Mouse (Mus musculus): ENCODE measurements around the gene Gm7879. TPM values are rescaled to one million over a fixed set of nuclear protein-coding genes. Genes with fewer than 3 reads are reported as not detected.
"Not testable (repeated sequence)": the region's sequence is repeated elsewhere in the genome, so short reads cannot be mapped to it uniquely, and the experiment has no call there.

Gm7879 gene
- not detected in 2 replicates for polyA plus RNA-seq (2015; fragmentation: Nextera tagmentation; extraction: Ambion mirVana)

DNA sequence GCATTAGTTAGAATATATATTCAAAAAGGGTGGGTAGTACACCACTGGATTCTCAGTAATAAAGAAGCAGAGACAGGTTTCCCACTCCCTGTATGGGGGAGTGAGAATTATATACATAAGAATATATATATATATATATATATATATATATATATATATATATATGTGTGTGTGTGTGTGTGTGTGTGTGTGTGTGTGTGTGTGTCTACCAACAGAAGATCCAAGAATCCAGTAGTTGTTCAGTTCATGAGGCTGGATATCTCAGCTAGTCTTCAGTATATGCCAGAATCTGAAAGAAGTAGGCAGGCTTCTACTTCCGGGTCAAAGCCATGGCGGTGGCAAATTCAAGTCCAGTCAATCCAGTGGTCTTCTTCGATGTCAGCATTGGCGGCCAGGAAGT is at the start of gene Gm7879:
Gm7879 (plus strand) TSS at position 301 of the 400 bp plus-strand sequence.
- H3K36me3 ChIP-seq (ENCODE audit: control insufficient read depth, insufficient read depth, low read length); ATAC-seq; H3K4me3 ChIP-seq (ENCODE audit: low read length); H3K27me3 ChIP-seq (replicated peaks; ENCODE audit: control insufficient read depth, insufficient read depth, low read length); H3K9ac ChIP-seq (ENCODE audit: low read depth, low read length); H3K4me2 ChIP-seq (ENCODE audit: low read depth, low read length); H3K9me3 ChIP-seq (ENCODE audit: control insufficient read depth, low read length); H3K4me1 ChIP-seq (ENCODE audit: control insufficient read depth, insufficient read depth, low read length); H3K27ac ChIP-seq (ENCODE audit: low read length): not testable (repeated sequence)
- WGBS, result 95% methylated on average over 4 of the region's 4 CpGs

DNA sequence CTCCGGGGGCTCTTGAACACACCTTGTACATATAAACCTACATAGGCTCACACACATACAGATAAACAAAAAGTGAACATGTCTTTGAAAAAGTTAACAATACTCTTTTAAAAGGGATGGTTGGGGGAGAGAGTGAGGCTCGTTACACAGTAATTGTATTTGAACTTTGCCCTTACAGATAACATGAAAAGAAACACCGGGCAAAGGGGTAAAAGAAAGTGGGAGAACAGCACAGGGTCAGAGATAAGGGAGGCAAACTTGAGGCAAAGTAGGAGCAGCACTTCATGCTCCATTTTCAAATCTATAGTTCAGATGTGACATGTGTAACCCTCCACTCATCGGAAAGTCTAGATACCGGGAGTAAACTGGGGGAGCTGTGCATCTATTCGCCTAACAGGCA is 49.3 kb upstream of the Gm7879 start:
- peak; percentile 61 for ATAC-seq
- 51% methylated on average over 6 of the region's 6 CpGs for WGBS
- H3K9ac ChIP-seq (ENCODE audit: low read depth, low read length), result no peak overlapping the region
- H3K4me3 ChIP-seq (ENCODE audit: low read length), result no peak overlapping the region
- H3K27ac ChIP-seq (ENCODE audit: low read length), result peak overlapping the region; percentile 46; the same call in 1 of the 2 replicates
- H3K4me1 ChIP-seq (ENCODE audit: control insufficient read depth, insufficient read depth, low read length), result peaks cover 9% of the 10 kb centered on the region
- H3K27me3 ChIP-seq (replicated peaks; ENCODE audit: control insufficient read depth, insufficient read depth, low read length), result no peaks in the 10 kb centered on the region
- 0 out of 2 replicates have a peak overlapping the region, but pooled peaks have one; percentile 9 for H3K4me2 ChIP-seq (ENCODE audit: low read depth, low read length)
- no peaks in the 10 kb centered on the region for H3K9me3 ChIP-seq (ENCODE audit: control insufficient read depth, low read length)
- no peaks in the 10 kb centered on the region for H3K36me3 ChIP-seq (ENCODE audit: control insufficient read depth, insufficient read depth, low read length)

DNA sequence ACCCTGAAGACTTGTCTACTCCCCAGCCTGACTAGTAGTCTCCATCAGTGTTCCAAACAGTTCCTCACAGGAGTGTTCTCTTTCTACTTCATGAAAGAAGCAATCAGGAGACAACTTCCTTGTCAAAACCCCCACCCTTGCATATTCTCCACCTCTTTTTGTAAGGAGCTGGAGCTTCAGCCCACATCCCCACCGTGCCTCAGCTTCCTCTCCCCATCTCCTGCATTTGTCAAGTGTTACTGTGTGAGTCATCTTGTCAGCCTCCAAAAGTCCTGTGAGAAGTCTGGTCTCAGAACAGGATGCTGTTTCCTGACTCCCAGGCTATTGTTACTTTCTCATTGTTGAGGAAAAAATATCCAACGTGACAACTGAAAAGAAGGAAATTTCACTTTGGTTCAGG is 47.6 kb upstream of the Gm7879 start:
- Histone ChIP-seq H3K36me3 (ENCODE audit: control insufficient read depth, insufficient read depth, low read length) (no peaks in the 10 kb centered on the region), H3K27me3 (replicated peaks; ENCODE audit: control insufficient read depth, insufficient read depth, low read length) (no peaks in the 10 kb centered on the region), H3K4me1 (ENCODE audit: control insufficient read depth, insufficient read depth, low read length) (peaks cover 12% of the 10 kb centered on the region), H3K9me3 (ENCODE audit: control insufficient read depth, low read length) (no peaks in the 10 kb centered on the region), H3K27ac (ENCODE audit: low read length) (no peak overlapping the region), H3K4me2 (ENCODE audit: low read depth, low read length) (no peak overlapping the region), H3K4me3 (ENCODE audit: low read length) (no peak overlapping the region), H3K9ac (ENCODE audit: low read depth, low read length) (no peak overlapping the region)
- no peak for ATAC-seq
- WGBS, result 65% methylated on average over 2 of the region's 2 CpGs

- peak; percentile 2; the same call in 1 of the 2 replicates for ATAC-seq
- Histone ChIP-seq H3K4me3 (ENCODE audit: low read length) (peak within 1 kb of the TSS; percentile 49), H3K4me2 (ENCODE audit: low read depth, low read length) (peak within 1 kb of the TSS; percentile 83), H3K36me3 (ENCODE audit: control insufficient read depth, insufficient read depth, low read length) (no peaks in the 10 kb centered on the region), H3K9me3 (ENCODE audit: control insufficient read depth, low read length) (no peaks in the 10 kb centered on the region), H3K4me1 (ENCODE audit: control insufficient read depth, insufficient read depth, low read length) (peaks cover 11% of the 10 kb centered on the region), H3K27ac (ENCODE audit: low read length) (peak within 1 kb of the TSS; percentile 46), H3K9ac (ENCODE audit: low read depth, low read length) (peak within 1 kb of the TSS; percentile 70), H3K27me3 (replicated peaks; ENCODE audit: control insufficient read depth, insufficient read depth, low read length) (no peaks in the 10 kb centered on the region)
Measured at GRCm38 (mm10) chr5:43868253-43868652, 44.7 kb upstream of the Gm7879 start, which contains the start of gene Cd38. Gene Cd38 (plus strand): TSS chr5:43868553.

GRCm38 (mm10) chr5:43868711-43869600 is 44.0 kb upstream of the Gm7879 start:
- no peaks in the 10 kb centered on the region for H3K27me3 ChIP-seq (replicated peaks; ENCODE audit: control insufficient read depth, insufficient read depth, low read length)
- peak overlapping the region; percentile 70 for H3K9ac ChIP-seq (ENCODE audit: low read depth, low read length)
- H3K4me2 ChIP-seq (ENCODE audit: low read depth, low read length), result peak overlapping the region; percentile 83
- ATAC-seq, result peak; percentile 75
- H3K4me3 ChIP-seq (ENCODE audit: low read length), result peak overlapping the region; percentile 49
- 8% methylated on average over 28 of the region's 28 CpGs for WGBS
- H3K4me1 ChIP-seq (ENCODE audit: control insufficient read depth, insufficient read depth, low read length), result peaks cover 11% of the 10 kb centered on the region
- H3K36me3 ChIP-seq (ENCODE audit: control insufficient read depth, insufficient read depth, low read length), result no peaks in the 10 kb centered on the region
- no peaks in the 10 kb centered on the region for H3K9me3 ChIP-seq (ENCODE audit: control insufficient read depth, low read length)
- H3K27ac ChIP-seq (ENCODE audit: low read length), result peak overlapping the region; percentile 46

GRCm38 (mm10) chr5:43871845-43872244 is 41.1 kb upstream of the Gm7879 start:
- H3K4me3 ChIP-seq (ENCODE audit: low read length), result no peak overlapping the region
- peaks cover 11% of the 10 kb centered on the region for H3K4me1 ChIP-seq (ENCODE audit: control insufficient read depth, insufficient read depth, low read length)
- H3K27ac ChIP-seq (ENCODE audit: low read length), result no peak overlapping the region
- ATAC-seq, result no peak
- no peak overlapping the region for H3K9ac ChIP-seq (ENCODE audit: low read depth, low read length)
- no peak overlapping the region for H3K4me2 ChIP-seq (ENCODE audit: low read depth, low read length)
- H3K9me3 ChIP-seq (ENCODE audit: control insufficient read depth, low read length), result no peaks in the 10 kb centered on the region
- no peaks in the 10 kb centered on the region for H3K36me3 ChIP-seq (ENCODE audit: control insufficient read depth, insufficient read depth, low read length)
- WGBS, result 77% methylated on average over 1 of the region's 1 CpGs
- H3K27me3 ChIP-seq (replicated peaks; ENCODE audit: control insufficient read depth, insufficient read depth, low read length), result no peaks in the 10 kb centered on the region

DNA sequence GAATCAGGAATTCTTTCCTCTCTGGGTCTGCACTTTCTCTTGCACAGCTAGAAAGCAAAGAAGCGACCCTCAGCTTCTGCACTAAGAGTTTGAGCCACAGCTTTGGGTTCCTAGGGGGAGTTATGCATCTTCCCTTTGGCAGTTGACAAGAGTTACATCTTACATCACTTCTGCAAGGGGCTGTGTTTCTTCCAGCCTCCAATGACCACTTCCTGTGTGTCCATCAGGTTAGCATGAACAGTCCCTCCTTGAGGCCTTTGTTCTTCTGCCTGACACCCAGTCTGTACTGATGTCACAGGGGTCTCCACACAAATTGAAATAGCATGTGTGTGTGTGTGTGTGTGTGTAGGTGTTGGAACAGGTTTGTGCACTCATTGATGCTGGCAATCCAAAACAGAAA is 40.3 kb upstream of the Gm7879 start:
- Histone ChIP-seq H3K9me3 (ENCODE audit: control insufficient read depth, low read length) (no peaks in the 10 kb centered on the region), H3K36me3 (ENCODE audit: control insufficient read depth, insufficient read depth, low read length) (no peaks in the 10 kb centered on the region), H3K9ac (ENCODE audit: low read depth, low read length) (no peak overlapping the region), H3K27ac (ENCODE audit: low read length) (no peak overlapping the region), H3K4me3 (ENCODE audit: low read length) (no peak overlapping the region), H3K4me1 (ENCODE audit: control insufficient read depth, insufficient read depth, low read length) (peaks cover 11% of the 10 kb centered on the region), H3K4me2 (ENCODE audit: low read depth, low read length) (no peak overlapping the region), H3K27me3 (replicated peaks; ENCODE audit: control insufficient read depth, insufficient read depth, low read length) (no peaks in the 10 kb centered on the region)
- no peak for ATAC-seq
- 59% methylated on average over 1 of the region's 1 CpGs for WGBS

- no peaks in the 10 kb centered on the region for H3K9me3 ChIP-seq (ENCODE audit: control insufficient read depth, low read length)
- no peak overlapping the region for H3K4me3 ChIP-seq (ENCODE audit: low read length)
- H3K36me3 ChIP-seq (ENCODE audit: control insufficient read depth, insufficient read depth, low read length), result no peaks in the 10 kb centered on the region
- no peaks in the 10 kb centered on the region for H3K4me1 ChIP-seq (ENCODE audit: control insufficient read depth, insufficient read depth, low read length)
- WGBS, result 83% methylated on average over 3 of the region's 3 CpGs
- no peak overlapping the region for H3K4me2 ChIP-seq (ENCODE audit: low read depth, low read length)
- ATAC-seq, result no peak
- H3K27me3 ChIP-seq (replicated peaks; ENCODE audit: control insufficient read depth, insufficient read depth, low read length), result no peaks in the 10 kb centered on the region
- no peak overlapping the region for H3K9ac ChIP-seq (ENCODE audit: low read depth, low read length)
- H3K27ac ChIP-seq (ENCODE audit: low read length), result no peak overlapping the region
Measured at GRCm38 (mm10) chr5:43882034-43882433, 30.9 kb upstream of the Gm7879 start.

DNA sequence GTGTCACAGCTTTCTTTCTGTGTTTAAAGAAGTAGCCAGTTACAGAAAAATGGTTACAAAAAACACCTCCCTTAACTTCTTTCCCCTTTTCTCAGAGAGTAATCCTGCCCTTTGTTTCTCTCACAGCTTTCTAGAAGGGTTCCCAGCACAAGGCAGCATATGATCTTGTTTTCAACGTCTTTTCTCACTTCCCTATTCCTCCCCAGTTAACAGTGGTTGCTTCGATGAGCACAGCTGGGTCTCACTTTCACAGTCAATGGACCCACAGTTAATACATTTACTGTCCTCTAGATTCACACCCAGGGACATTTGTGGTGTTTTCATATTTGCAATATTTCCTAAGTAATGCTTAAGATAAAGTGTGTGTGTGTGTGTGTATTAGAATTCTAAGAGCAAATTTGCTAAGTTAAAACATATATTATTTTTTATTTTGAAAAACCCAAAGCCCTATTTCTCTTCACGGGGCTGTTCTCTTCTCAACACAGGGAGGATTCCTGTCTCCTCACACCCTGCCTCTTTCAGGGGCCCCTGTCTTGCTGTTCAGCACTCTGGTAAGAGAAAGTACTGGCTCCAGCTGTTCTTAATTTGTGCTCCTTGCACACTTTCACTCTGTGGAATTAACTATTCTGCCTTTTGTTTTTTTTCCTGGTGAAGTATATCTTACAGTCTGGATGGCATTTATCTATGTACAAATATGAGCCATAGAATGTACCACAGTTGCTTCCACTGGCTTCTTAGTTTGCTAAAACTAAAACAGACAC is 27.7 kb upstream of the Gm7879 start:
- 43% methylated on average over 3 of the region's 3 CpGs for WGBS
- no peaks in the 10 kb centered on the region for H3K9me3 ChIP-seq (ENCODE audit: control insufficient read depth, low read length)
- no peak overlapping the region for H3K4me2 ChIP-seq (ENCODE audit: low read depth, low read length)
- no peaks in the 10 kb centered on the region for H3K36me3 ChIP-seq (ENCODE audit: control insufficient read depth, insufficient read depth, low read length)
- H3K4me3 ChIP-seq (ENCODE audit: low read length), result no peak overlapping the region
- no peak overlapping the region for H3K9ac ChIP-seq (ENCODE audit: low read depth, low read length)
- H3K27ac ChIP-seq (ENCODE audit: low read length), result no peak overlapping the region
- no peaks in the 10 kb centered on the region for H3K4me1 ChIP-seq (ENCODE audit: control insufficient read depth, insufficient read depth, low read length)
- H3K27me3 ChIP-seq (replicated peaks; ENCODE audit: control insufficient read depth, insufficient read depth, low read length), result no peaks in the 10 kb centered on the region
- no peak for ATAC-seq

Measured in intestine, embryonic 16.5 days (tissue).